Mouse (Mus musculus) liver, embryonic 14.5 days (tissue): ENCODE data around the gene Sparcl1.

Source experiments
- CTCF ChIP-seq: IDR thresholded peaks from 2 replicates; pipeline ENCODE4 v1.5.1; 2016; ENCODE audit warnings: antibody characterized with exemption, low read depth, control low read depth
- EP300 ChIP-seq: IDR thresholded peaks from 2 replicates; pipeline ENCODE4 v1.6.1; 2016; ENCODE audit warnings: antibody characterized with exemption, low read depth

- TF ChIP-seq CTCF, result no peak
- TF ChIP-seq EP300, result no peak
Observed at GRCm38 (mm10) chr5:104115118-104115517, 1.6 kb upstream of the Sparcl1 start.
